Mouse (Mus musculus): Measurements from ENCODE around the gene Tspan3.

DNA sequence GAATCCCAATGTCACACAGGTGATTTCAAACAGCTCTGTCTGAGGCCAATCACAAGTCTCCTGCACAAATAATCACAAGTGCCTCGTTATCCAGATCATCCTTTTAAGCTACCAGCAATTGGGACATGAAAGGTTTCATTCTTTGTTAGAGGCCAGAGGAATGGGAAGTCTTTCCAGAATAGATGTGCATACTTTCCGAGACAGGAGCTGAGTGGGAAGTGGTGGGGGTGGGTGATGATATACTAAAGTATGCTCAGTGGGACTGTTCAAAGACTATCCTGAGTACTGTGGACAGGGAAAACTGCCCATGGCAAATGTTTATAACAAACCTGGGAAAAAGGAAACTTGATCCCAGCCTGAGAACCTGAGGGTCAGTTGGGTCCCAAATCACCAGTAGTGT lies 5.8 kb downstream of the Tspan3 start:
- TF ChIP-seq CTCF (IDR thresholded peaks at IDR 0.05; ENCODE audit: extremely low read depth, insufficient read length, insufficient replicate concordance, low read depth, low read length) (no peak), POLR2A (IDR thresholded peaks at IDR 0.05; ENCODE audit: low read depth, low read length) (no peak)

Measured in small intestine, adult 2 months (tissue).